Mouse (Mus musculus) embryonic facial prominence, embryonic 13.5 days (tissue): Measurements from ENCODE around the gene Jakmip3. TPM values are rescaled to one million over a fixed set of nuclear protein-coding genes. Genes with fewer than 3 reads are reported as not detected.

ENCODE experiments used
- ATAC-seq: fragments of 200-750 bp; cut with Nextera tagmentation; 2 replicates; pipeline ENCODE4 v1.8.0; 2017; ENCODE audit warnings: low read depth; ENCODE audit not compliant: insufficient number of reproducible peaks, insufficient read depth, low FRiP score, low TSS enrichment
- H3K27ac ChIP-seq: fragments of 300-500 bp; sonication (generic); 2 replicates; pipeline ENCODE4 v1.5.1; 2015; ENCODE audit warnings: moderate library complexity, mild to moderate bottlenecking, inconsistent platforms
- H3K27me3 ChIP-seq: fragments of 300-500 bp; sonication (generic); 2 replicates; pipeline ENCODE4 v1.6.1; 2015; ENCODE audit warnings: mild to moderate bottlenecking, inconsistent platforms
- H3K36me3 ChIP-seq: fragments of 300-500 bp; sonication (generic); 2 replicates; pipeline ENCODE4 v1.6.1; 2015; ENCODE audit warnings: mild to moderate bottlenecking, inconsistent platforms
- H3K4me1 ChIP-seq: fragments of 300-500 bp; sonication (generic); 2 replicates; pipeline ENCODE4 v1.6.1; 2015; ENCODE audit warnings: inconsistent platforms
- H3K4me2 ChIP-seq: fragments of 300-500 bp; sonication (generic); 2 replicates; pipeline ENCODE4 v1.6.1; 2015; ENCODE audit warnings: moderate library complexity, mild to moderate bottlenecking, inconsistent platforms
- H3K4me3 ChIP-seq: fragments of 300-500 bp; sonication (generic); 2 replicates; pipeline ENCODE4 v1.5.1; 2015; ENCODE audit warnings: mild to moderate bottlenecking, inconsistent platforms
- H3K9ac ChIP-seq: fragments of 300-500 bp; sonication (generic); 2 replicates; pipeline ENCODE4 v1.6.1; 2015; ENCODE audit warnings: mild to moderate bottlenecking, inconsistent platforms
- H3K9me3 ChIP-seq: fragments of 300-500 bp; sonication (generic); 2 replicates; pipeline ENCODE4 v1.6.1; 2016; ENCODE audit warnings: inconsistent platforms
- WGBS: fragments of 180-500 bp; shearing (Covaris S2); methylation state at CpG from one replicate; pipeline ENCODE4 v1.1.7; 2015; ENCODE audit warnings: mixed read lengths; 5-methylcytosine and 5-hydroxymethylcytosine counted together
- polyA plus RNA-seq: library from polyadenylated mRNA; unstranded; fragments of >200 nt; fragmentation: Nextera tagmentation; extraction: Ambion mirVana; gene quantifications from 2 replicates; pipeline ENCODE4 v1.2.1, GENCODE M21; 2015

Jakmip3 gene
- polyA plus RNA-seq, 1 experiment from 2014 or later: 0.41 TPM

GRCm38 (mm10) chr7:139068182-139068623 lies 127.7 kb downstream of the Jakmip3 start:
- Histone ChIP-seq H3K4me2 (no peak overlapping the region), H3K9me3 (no peaks in the 10 kb centered on the region), H3K4me3 (no peak overlapping the region), H3K9ac (no peak overlapping the region), H3K4me1 (no peaks in the 10 kb centered on the region), H3K36me3 (no peaks in the 10 kb centered on the region), H3K27me3 (no peaks in the 10 kb centered on the region), H3K27ac (no peak overlapping the region)
- 0 out of 2 replicates have a peak, but pooled peaks have one; percentile 45 for ATAC-seq
- WGBS: 1% methylated on average over 2 of the region's 2 CpGs

GRCm38 (mm10) chr7:139074189-139074588 lies 133.7 kb downstream of the Jakmip3 start:
- Histone ChIP-seq H3K4me2 (no peak overlapping the region), H3K4me3 (no peak overlapping the region), H3K27me3 (0 out of 2 replicates have a peak, but pooled peaks cover 8% of the 10 kb centered on the region), H3K36me3 (no peaks in the 10 kb centered on the region), H3K27ac (no peak overlapping the region), H3K9ac (no peak overlapping the region), H3K9me3 (no peaks in the 10 kb centered on the region), H3K4me1 (peaks cover 6% of the 10 kb centered on the region)
- WGBS: 51% methylated on average over 6 of the region's 6 CpGs
- no peak for ATAC-seq

GRCm38 (mm10) chr7:139075054-139075794 lies 134.7 kb downstream of the Jakmip3 start:
- ATAC-seq: no peak
- no peak overlapping the region for H3K4me2 ChIP-seq
- WGBS: 43% methylated on average over 14 of the region's 14 CpGs
- H3K9me3 ChIP-seq: no peaks in the 10 kb centered on the region
- H3K4me3 ChIP-seq: no peak overlapping the region
- no peaks in the 10 kb centered on the region for H3K36me3 ChIP-seq
- 0 out of 2 replicates have a peak, but pooled peaks cover 8% of the 10 kb centered on the region for H3K27me3 ChIP-seq
- no peak overlapping the region for H3K27ac ChIP-seq
- peaks cover 6% of the 10 kb centered on the region for H3K4me1 ChIP-seq
- no peak overlapping the region for H3K9ac ChIP-seq

- no peak overlapping the region for H3K4me3 ChIP-seq
- H3K4me1 ChIP-seq: peaks cover 6% of the 10 kb centered on the region
- no peak overlapping the region for H3K27ac ChIP-seq
- no peak overlapping the region for H3K4me2 ChIP-seq
- no peak for ATAC-seq
- H3K9ac ChIP-seq: no peak overlapping the region
- 15% methylated on average over 7 of the region's 7 CpGs for WGBS
- H3K36me3 ChIP-seq: no peaks in the 10 kb centered on the region
- H3K27me3 ChIP-seq: 0 out of 2 replicates have a peak, but pooled peaks cover 8% of the 10 kb centered on the region
- H3K9me3 ChIP-seq: no peaks in the 10 kb centered on the region
These were observed 136.8 kb downstream of the Jakmip3 start for GRCm38 (mm10) chr7:139077283-139077682.

GRCm38 (mm10) chr7:139078181-139078580 lies 137.7 kb downstream of the Jakmip3 start:
- 57% methylated on average over 6 of the region's 6 CpGs for WGBS
- no peak overlapping the region for H3K4me2 ChIP-seq
- no peak overlapping the region for H3K27ac ChIP-seq
- H3K36me3 ChIP-seq: no peaks in the 10 kb centered on the region
- peaks cover 6% of the 10 kb centered on the region for H3K4me1 ChIP-seq
- H3K9ac ChIP-seq: no peak overlapping the region
- 0 out of 2 replicates have a peak, but pooled peaks cover 8% of the 10 kb centered on the region for H3K27me3 ChIP-seq
- H3K4me3 ChIP-seq: no peak overlapping the region
- no peaks in the 10 kb centered on the region for H3K9me3 ChIP-seq
- no peak for ATAC-seq

GRCm38 (mm10) chr7:139079141-139079540 lies 138.6 kb downstream of the Jakmip3 start:
- no peak overlapping the region for H3K4me3 ChIP-seq
- H3K36me3 ChIP-seq: no peaks in the 10 kb centered on the region
- no peak overlapping the region for H3K9ac ChIP-seq
- H3K4me1 ChIP-seq: peaks cover 6% of the 10 kb centered on the region
- 0 out of 2 replicates have a peak, but pooled peaks cover 8% of the 10 kb centered on the region for H3K27me3 ChIP-seq
- ATAC-seq: no peak
- H3K4me2 ChIP-seq: no peak overlapping the region
- H3K9me3 ChIP-seq: no peaks in the 10 kb centered on the region
- WGBS: 66% methylated on average over 7 of the region's 7 CpGs
- H3K27ac ChIP-seq: no peak overlapping the region

GRCm38 (mm10) chr7:139080714-139081113 lies 140.2 kb downstream of the Jakmip3 start:
- H3K4me2 ChIP-seq: no peak overlapping the region
- no peak for ATAC-seq
- H3K27ac ChIP-seq: no peak overlapping the region
- 69% methylated on average over 4 of the region's 4 CpGs for WGBS
- no peaks in the 10 kb centered on the region for H3K9me3 ChIP-seq
- H3K36me3 ChIP-seq: no peaks in the 10 kb centered on the region
- H3K27me3 ChIP-seq: peaks cover 21% of the 10 kb centered on the region
- no peak overlapping the region for H3K9ac ChIP-seq
- peaks cover 9% of the 10 kb centered on the region for H3K4me1 ChIP-seq
- H3K4me3 ChIP-seq: no peak overlapping the region

GRCm38 (mm10) chr7:139081158-139081557 lies 140.6 kb downstream of the Jakmip3 start:
- Histone ChIP-seq H3K4me1 (peaks cover 9% of the 10 kb centered on the region), H3K36me3 (no peaks in the 10 kb centered on the region), H3K9me3 (no peaks in the 10 kb centered on the region), H3K4me2 (no peak overlapping the region), H3K27me3 (peaks cover 23% of the 10 kb centered on the region), H3K9ac (no peak overlapping the region), H3K27ac (no peak overlapping the region), H3K4me3 (no peak overlapping the region)
- 48% methylated on average over 5 of the region's 5 CpGs for WGBS
- no peak for ATAC-seq

- no peak overlapping the region for H3K27ac ChIP-seq
- H3K36me3 ChIP-seq: no peaks in the 10 kb centered on the region
- H3K4me2 ChIP-seq: no peak overlapping the region
- H3K4me1 ChIP-seq: peaks cover 18% of the 10 kb centered on the region
- H3K27me3 ChIP-seq: peaks cover 30% of the 10 kb centered on the region
- no peaks in the 10 kb centered on the region for H3K9me3 ChIP-seq
- no peak overlapping the region for H3K4me3 ChIP-seq
- no peak overlapping the region for H3K9ac ChIP-seq
- ATAC-seq: no peak
- 75% methylated on average over 8 of the region's 8 CpGs for WGBS
These were observed 141.8 kb downstream of the Jakmip3 start for GRCm38 (mm10) chr7:139082281-139082680.

GRCm38 (mm10) chr7:139084316-139084715 lies 143.8 kb downstream of the Jakmip3 start:
- 67% methylated on average over 1 of the region's 1 CpGs for WGBS
- H3K27me3 ChIP-seq: peaks cover 41% of the 10 kb centered on the region
- H3K36me3 ChIP-seq: no peaks in the 10 kb centered on the region
- H3K9me3 ChIP-seq: no peaks in the 10 kb centered on the region
- no peak overlapping the region for H3K9ac ChIP-seq
- no peak overlapping the region for H3K4me2 ChIP-seq
- ATAC-seq: no peak
- peaks cover 24% of the 10 kb centered on the region for H3K4me1 ChIP-seq
- no peak overlapping the region for H3K27ac ChIP-seq
- H3K4me3 ChIP-seq: no peak overlapping the region

- peaks cover 4% of the 10 kb centered on the region for H3K36me3 ChIP-seq
- peaks cover 41% of the 10 kb centered on the region for H3K27me3 ChIP-seq
- H3K27ac ChIP-seq: no peak within 1 kb of the TSS
- 6% methylated on average over 32 of the region's 32 CpGs for WGBS
- peak within 1 kb of the TSS; percentile 83 for H3K4me2 ChIP-seq
- H3K4me1 ChIP-seq: peaks cover 24% of the 10 kb centered on the region
- ATAC-seq: peak; percentile 57
- H3K9me3 ChIP-seq: no peaks in the 10 kb centered on the region
- H3K9ac ChIP-seq: peak within 1 kb of the TSS; percentile 83
- H3K4me3 ChIP-seq: peak within 1 kb of the TSS; percentile 70
These were observed 145.2 kb downstream of the Jakmip3 start, which contains the start of gene Dpysl4 for GRCm38 (mm10) chr7:139085629-139086194. TSS of gene Dpysl4 (plus strand) at chr7:139086001.
